Mouse (Mus musculus): ENCODE measurements around the gene Rheb. TPM values are rescaled to one million over a fixed set of nuclear protein-coding genes. Genes with fewer than 3 reads are reported as not detected.

Rheb gene
- polyA plus RNA-seq, 1 experiment from 2014 or later = 200 TPM

- Histone ChIP-seq H3K4me3 (ENCODE audit: low read depth, low read length) (no peak overlapping the region), H3K4me1 (ENCODE audit: control insufficient read depth, insufficient read depth, low read length) (no peaks in the 10 kb centered on the region), H3K36me3 (ENCODE audit: control insufficient read depth, insufficient read depth, low read length) (peaks cover 11% of the 10 kb centered on the region), H3K9me3 (ENCODE audit: control insufficient read depth, low read length) (no peaks in the 10 kb centered on the region), H3K27ac (replicated peaks; ENCODE audit: low read depth, low read length) (no peak overlapping the region), H3K4me2 (ENCODE audit: low read depth, severe bottlenecking) (no peak overlapping the region), H3K27me3 (ENCODE audit: control insufficient read depth, insufficient read depth, low read length) (no peaks in the 10 kb centered on the region), H3K9ac (ENCODE audit: low read length) (no peak overlapping the region)
- DNase-seq (ENCODE audit: low spot score) = no peak
- no peak for ATAC-seq (ENCODE audit: insufficient number of reproducible peaks, low FRiP score, low TSS enrichment, low read depth)
- 91% methylated on average over 4 of the region's 4 CpGs for WGBS
Measured at GRCm38 (mm10) chr5:24817191-24817590, 25.2 kb downstream of the Rheb start.

GRCm38 (mm10) chr5:24813946-24814345 is 28.5 kb downstream of the Rheb start:
- no peak for DNase-seq (ENCODE audit: low spot score)
- Histone ChIP-seq H3K27ac (replicated peaks; ENCODE audit: low read depth, low read length) (no peak overlapping the region), H3K36me3 (ENCODE audit: control insufficient read depth, insufficient read depth, low read length) (peaks cover 15% of the 10 kb centered on the region), H3K9me3 (ENCODE audit: control insufficient read depth, low read length) (no peaks in the 10 kb centered on the region), H3K27me3 (ENCODE audit: control insufficient read depth, insufficient read depth, low read length) (no peaks in the 10 kb centered on the region), H3K4me2 (ENCODE audit: low read depth, severe bottlenecking) (no peak overlapping the region), H3K4me1 (ENCODE audit: control insufficient read depth, insufficient read depth, low read length) (no peaks in the 10 kb centered on the region), H3K9ac (ENCODE audit: low read length) (no peak overlapping the region), H3K4me3 (ENCODE audit: low read depth, low read length) (no peak overlapping the region)
- ATAC-seq (ENCODE audit: insufficient number of reproducible peaks, low FRiP score, low TSS enrichment, low read depth) = no peak
- 95% methylated on average over 3 of the region's 3 CpGs for WGBS

GRCm38 (mm10) chr5:24813005-24813404 is 29.4 kb downstream of the Rheb start:
- Histone ChIP-seq H3K9ac (ENCODE audit: low read length) (no peak overlapping the region), H3K27me3 (ENCODE audit: control insufficient read depth, insufficient read depth, low read length) (no peaks in the 10 kb centered on the region), H3K4me2 (ENCODE audit: low read depth, severe bottlenecking) (no peak overlapping the region), H3K36me3 (ENCODE audit: control insufficient read depth, insufficient read depth, low read length) (peaks cover 15% of the 10 kb centered on the region), H3K4me1 (ENCODE audit: control insufficient read depth, insufficient read depth, low read length) (no peaks in the 10 kb centered on the region), H3K4me3 (ENCODE audit: low read depth, low read length) (no peak overlapping the region), H3K9me3 (ENCODE audit: control insufficient read depth, low read length) (no peaks in the 10 kb centered on the region), H3K27ac (replicated peaks; ENCODE audit: low read depth, low read length) (no peak overlapping the region)
- ATAC-seq (ENCODE audit: insufficient number of reproducible peaks, low FRiP score, low TSS enrichment, low read depth) (no peak), DNase-seq (ENCODE audit: low spot score) (no peak)
- WGBS = 69% methylated on average over 4 of the region's 4 CpGs

GRCm38 (mm10) chr5:24805222-24805621 is 37.2 kb downstream of the Rheb start:
- no peak for ATAC-seq (ENCODE audit: insufficient number of reproducible peaks, low FRiP score, low TSS enrichment, low read depth)
- Histone ChIP-seq H3K36me3 (ENCODE audit: control insufficient read depth, insufficient read depth, low read length) (peaks cover 21% of the 10 kb centered on the region), H3K4me1 (ENCODE audit: control insufficient read depth, insufficient read depth, low read length) (no peaks in the 10 kb centered on the region), H3K9me3 (ENCODE audit: control insufficient read depth, low read length) (no peaks in the 10 kb centered on the region), H3K27ac (replicated peaks; ENCODE audit: low read depth, low read length) (no peak overlapping the region), H3K4me3 (ENCODE audit: low read depth, low read length) (no peak overlapping the region), H3K4me2 (ENCODE audit: low read depth, severe bottlenecking) (no peak overlapping the region), H3K27me3 (ENCODE audit: control insufficient read depth, insufficient read depth, low read length) (no peaks in the 10 kb centered on the region), H3K9ac (ENCODE audit: low read length) (no peak overlapping the region)
- WGBS = 81% methylated on average over 6 of the region's 6 CpGs
- no peak for DNase-seq (ENCODE audit: low spot score)

GRCm38 (mm10) chr5:24804661-24805060 is 37.8 kb downstream of the Rheb start:
- DNase-seq (ENCODE audit: low spot score) (no peak), ATAC-seq (ENCODE audit: insufficient number of reproducible peaks, low FRiP score, low TSS enrichment, low read depth) (no peak)
- Histone ChIP-seq H3K9ac (ENCODE audit: low read length) (no peak overlapping the region), H3K27ac (replicated peaks; ENCODE audit: low read depth, low read length) (no peak overlapping the region), H3K27me3 (ENCODE audit: control insufficient read depth, insufficient read depth, low read length) (no peaks in the 10 kb centered on the region), H3K9me3 (ENCODE audit: control insufficient read depth, low read length) (no peaks in the 10 kb centered on the region), H3K36me3 (ENCODE audit: control insufficient read depth, insufficient read depth, low read length) (peaks cover 21% of the 10 kb centered on the region), H3K4me3 (ENCODE audit: low read depth, low read length) (no peak overlapping the region), H3K4me2 (ENCODE audit: low read depth, severe bottlenecking) (no peak overlapping the region), H3K4me1 (ENCODE audit: control insufficient read depth, insufficient read depth, low read length) (no peaks in the 10 kb centered on the region)
- 90% methylated on average over 8 of the region's 8 CpGs for WGBS

- peaks cover 17% of the 10 kb centered on the region for H3K36me3 ChIP-seq (ENCODE audit: control insufficient read depth, insufficient read depth, low read length)
- no peaks in the 10 kb centered on the region for H3K27me3 ChIP-seq (ENCODE audit: control insufficient read depth, insufficient read depth, low read length)
- no peaks in the 10 kb centered on the region for H3K9me3 ChIP-seq (ENCODE audit: control insufficient read depth, low read length)
- no peak overlapping the region for H3K4me3 ChIP-seq (ENCODE audit: low read depth, low read length)
- DNase-seq (ENCODE audit: low spot score) (no peak), ATAC-seq (ENCODE audit: insufficient number of reproducible peaks, low FRiP score, low TSS enrichment, low read depth) (no peak)
- no peak overlapping the region for H3K9ac ChIP-seq (ENCODE audit: low read length)
- H3K4me1 ChIP-seq (ENCODE audit: control insufficient read depth, insufficient read depth, low read length) = no peaks in the 10 kb centered on the region
- no peak overlapping the region for H3K27ac ChIP-seq (replicated peaks; ENCODE audit: low read depth, low read length)
- 70% methylated on average over 6 of the region's 6 CpGs for WGBS
- H3K4me2 ChIP-seq (ENCODE audit: low read depth, severe bottlenecking) = no peak overlapping the region
Measured at GRCm38 (mm10) chr5:24801841-24802624, 40.4 kb downstream of the Rheb start.

GRCm38 (mm10) chr5:24800416-24800815 is 42.0 kb downstream of the Rheb start:
- H3K9me3 ChIP-seq (ENCODE audit: control insufficient read depth, low read length) = no peaks in the 10 kb centered on the region
- H3K4me3 ChIP-seq (ENCODE audit: low read depth, low read length) = no peak overlapping the region
- H3K9ac ChIP-seq (ENCODE audit: low read length) = no peak overlapping the region
- H3K4me2 ChIP-seq (ENCODE audit: low read depth, severe bottlenecking) = no peak overlapping the region
- DNase-seq (ENCODE audit: low spot score) = no peak
- ATAC-seq (ENCODE audit: insufficient number of reproducible peaks, low FRiP score, low TSS enrichment, low read depth) = no peak
- peaks cover 12% of the 10 kb centered on the region; the same call in 1 of the 2 replicates for H3K36me3 ChIP-seq (ENCODE audit: control insufficient read depth, insufficient read depth, low read length)
- H3K27ac ChIP-seq (replicated peaks; ENCODE audit: low read depth, low read length) = no peak overlapping the region
- no peaks in the 10 kb centered on the region for H3K4me1 ChIP-seq (ENCODE audit: control insufficient read depth, insufficient read depth, low read length)
- no peaks in the 10 kb centered on the region for H3K27me3 ChIP-seq (ENCODE audit: control insufficient read depth, insufficient read depth, low read length)

- Histone ChIP-seq H3K27ac (replicated peaks; ENCODE audit: low read depth, low read length) (no peak overlapping the region), H3K36me3 (ENCODE audit: control insufficient read depth, insufficient read depth, low read length) (peaks cover 6% of the 10 kb centered on the region; the same call in 1 of the 2 replicates), H3K9me3 (ENCODE audit: control insufficient read depth, low read length) (no peaks in the 10 kb centered on the region), H3K4me2 (ENCODE audit: low read depth, severe bottlenecking) (no peak overlapping the region), H3K4me1 (ENCODE audit: control insufficient read depth, insufficient read depth, low read length) (no peaks in the 10 kb centered on the region), H3K4me3 (ENCODE audit: low read depth, low read length) (no peak overlapping the region), H3K9ac (ENCODE audit: low read length) (no peak overlapping the region), H3K27me3 (ENCODE audit: control insufficient read depth, insufficient read depth, low read length) (no peaks in the 10 kb centered on the region)
- no peak for DNase-seq (ENCODE audit: low spot score)
- no peak for ATAC-seq (ENCODE audit: insufficient number of reproducible peaks, low FRiP score, low TSS enrichment, low read depth)
- WGBS = 81% methylated on average over 10 of the region's 10 CpGs
Measured at GRCm38 (mm10) chr5:24798639-24799038, 43.8 kb downstream of the Rheb start.

- no peak for DNase-seq (ENCODE audit: low spot score)
- ATAC-seq (ENCODE audit: insufficient number of reproducible peaks, low FRiP score, low TSS enrichment, low read depth) = no peak
- 49% methylated on average over 7 of the region's 7 CpGs for WGBS
Measured at GRCm38 (mm10) chr5:24797858-24798257, 44.6 kb downstream of the Rheb start.

More at GRCm38 (mm10) chr5:24797858-24798257, 44.6 kb downstream of the Rheb start:
- no peak overlapping the region for H3K4me2 ChIP-seq (ENCODE audit: low read depth, severe bottlenecking)
- no peaks in the 10 kb centered on the region for H3K27me3 ChIP-seq (ENCODE audit: control insufficient read depth, insufficient read depth, low read length)
- H3K36me3 ChIP-seq (ENCODE audit: control insufficient read depth, insufficient read depth, low read length) = peaks cover 3% of the 10 kb centered on the region; the same call in 1 of the 2 replicates
- H3K9me3 ChIP-seq (ENCODE audit: control insufficient read depth, low read length) = no peaks in the 10 kb centered on the region
- H3K27ac ChIP-seq (replicated peaks; ENCODE audit: low read depth, low read length) = no peak overlapping the region
- H3K4me1 ChIP-seq (ENCODE audit: control insufficient read depth, insufficient read depth, low read length) = no peaks in the 10 kb centered on the region
- no peak overlapping the region for H3K9ac ChIP-seq (ENCODE audit: low read length)
- H3K4me3 ChIP-seq (ENCODE audit: low read depth, low read length) = no peak overlapping the region

Measured in limb, embryonic 11.5 days (tissue).